Mouse (Mus musculus): Measurements from ENCODE around the gene Atp2c1.

Atp2c1 gene

DNA sequence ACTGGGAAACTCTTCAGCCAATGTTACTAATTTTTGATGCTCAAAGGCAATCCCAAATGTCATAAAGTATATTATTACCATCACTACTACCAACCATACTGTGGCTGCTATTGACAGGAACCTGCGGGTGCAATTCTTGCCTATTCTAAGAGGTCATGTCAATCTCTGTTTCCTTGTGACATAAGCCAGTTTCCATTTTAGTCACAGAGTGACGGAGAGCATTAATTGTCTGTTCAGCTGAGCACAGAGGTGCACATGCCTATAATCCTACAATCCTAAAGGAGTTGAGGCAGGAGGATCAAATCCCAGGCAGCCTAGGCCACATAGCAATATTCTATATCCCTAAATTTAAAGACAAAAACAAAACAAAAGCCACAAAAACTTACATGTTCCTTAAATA, 164.9 kb downstream of the Atp2c1 start:
- DNase-seq: no peak
